Mouse (Mus musculus): Measurements from ENCODE around the gene Sfn.

Sfn gene

DNA sequence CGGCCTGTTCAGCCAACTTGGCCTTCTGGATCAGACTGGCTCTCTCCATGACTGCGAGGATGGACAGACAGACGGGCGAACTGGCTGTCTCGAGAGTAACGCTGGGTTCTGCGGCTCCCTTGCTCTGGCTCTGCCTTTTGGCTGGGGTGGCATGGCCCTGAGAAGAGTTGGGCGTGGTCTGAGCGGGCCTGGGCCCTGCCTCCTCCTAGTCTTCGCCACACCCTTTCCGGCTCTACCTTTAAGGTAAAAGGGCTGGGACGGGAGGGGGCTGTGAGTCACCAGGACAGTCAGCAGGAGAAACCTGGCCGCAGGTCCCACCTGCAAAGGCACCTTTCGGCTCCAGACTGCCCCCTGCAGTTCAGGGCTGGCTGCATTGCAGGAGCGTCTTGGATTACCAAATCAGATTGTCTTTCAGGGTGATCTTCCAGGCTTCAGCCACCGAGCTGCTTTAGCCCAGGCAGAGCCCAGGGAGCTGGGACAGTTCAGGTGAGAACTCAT, at the start of gene Sfn:
Gene Sfn (minus strand): TSS at position 448 of the 498 bp plus-strand sequence.
- in situ Hi-C loops (cut with MboI, MseI): no loop called here

GRCm38 (mm10) chr4:133651445-133651844, 49.5 kb upstream of the Sfn start:
- in situ Hi-C loops (cut with MboI, MseI): loop anchor here (25.0 kb wide), 1 partner anchor 186 kb away; no protein-coding TSS in a partner anchor

GRCm38 (mm10) chr4:133649989-133650699, 48.2 kb upstream of the Sfn start, which contains the start of gene Zdhhc18:
TSS of gene Zdhhc18 (minus strand) at chr4:133650154.
- in situ Hi-C loops (cut with MboI, MseI): loop anchor here (10.0 to 25.0 kb wide), 2 partner anchors 55 to 187 kb away; no protein-coding TSS in a partner anchor

DNA sequence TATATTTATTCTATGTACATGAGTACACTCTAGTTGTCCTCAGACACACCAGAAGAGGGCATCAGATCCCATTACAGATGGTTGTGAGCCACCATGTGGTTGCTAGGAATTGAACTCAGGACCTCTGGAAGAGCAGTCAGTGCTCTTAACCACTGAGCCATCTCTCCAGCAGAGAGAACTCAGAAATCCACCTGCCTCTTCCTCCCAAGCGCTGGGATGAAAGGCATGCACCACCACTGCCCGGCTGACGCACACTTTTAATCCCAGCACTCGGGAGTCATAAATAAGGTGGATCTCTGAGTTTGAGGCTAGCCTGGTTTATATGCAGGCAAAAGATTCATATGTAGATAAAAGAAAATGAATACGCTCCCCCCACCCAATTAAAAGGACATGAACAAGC, 47.5 kb upstream of the Sfn start:
- in situ Hi-C loops (cut with MboI, MseI): loop anchor here (10.0 kb wide), 1 partner anchor 55 kb away; no protein-coding TSS in a partner anchor

DNA sequence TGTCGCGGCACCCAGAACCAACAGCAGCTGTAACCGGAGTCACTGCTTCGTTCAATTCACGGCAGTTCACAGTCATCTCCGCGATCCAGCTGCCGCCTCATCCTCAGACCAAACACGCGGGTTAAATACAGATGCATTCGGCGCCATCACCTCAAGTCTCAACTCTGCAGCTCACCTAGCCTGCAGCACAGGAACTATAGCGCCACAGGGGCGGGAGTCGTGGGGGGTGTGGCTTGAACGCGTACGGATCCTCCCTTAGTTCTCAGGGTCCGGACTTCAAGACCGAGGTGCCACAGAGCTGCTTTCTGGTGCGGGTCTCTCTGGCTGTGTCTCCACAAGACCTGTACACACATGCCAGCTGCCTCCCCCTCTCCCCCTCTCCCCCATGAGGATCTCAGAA, 43.7 kb upstream of the Sfn start:
- in situ Hi-C loops (cut with MboI, MseI): loop anchor here (10.0 kb wide), 1 partner anchor 51 kb away; no protein-coding TSS in a partner anchor

DNA sequence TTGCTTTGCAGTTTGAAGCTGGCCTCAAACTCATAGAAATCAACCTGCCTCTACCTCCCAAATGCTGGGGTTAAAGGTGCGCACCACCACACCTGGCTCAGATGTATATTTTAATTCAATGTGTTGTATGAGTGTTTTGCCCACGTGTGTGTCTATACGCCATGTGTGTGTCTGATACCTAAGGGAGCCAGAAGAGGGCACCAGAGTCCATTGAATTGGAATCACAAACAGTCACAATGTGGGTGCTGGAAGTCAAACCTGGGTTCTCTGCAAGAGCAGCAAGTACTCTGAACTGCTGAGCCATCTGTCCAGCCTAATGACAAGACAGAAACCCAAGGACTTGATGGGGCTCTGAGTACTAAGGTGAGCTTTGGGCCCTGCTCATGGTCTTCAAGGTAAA, 43.2 kb upstream of the Sfn start:
- in situ Hi-C loops (cut with MboI, MseI): loop anchor here (10.0 kb wide), 1 partner anchor 50 kb away; no protein-coding TSS in a partner anchor

DNA sequence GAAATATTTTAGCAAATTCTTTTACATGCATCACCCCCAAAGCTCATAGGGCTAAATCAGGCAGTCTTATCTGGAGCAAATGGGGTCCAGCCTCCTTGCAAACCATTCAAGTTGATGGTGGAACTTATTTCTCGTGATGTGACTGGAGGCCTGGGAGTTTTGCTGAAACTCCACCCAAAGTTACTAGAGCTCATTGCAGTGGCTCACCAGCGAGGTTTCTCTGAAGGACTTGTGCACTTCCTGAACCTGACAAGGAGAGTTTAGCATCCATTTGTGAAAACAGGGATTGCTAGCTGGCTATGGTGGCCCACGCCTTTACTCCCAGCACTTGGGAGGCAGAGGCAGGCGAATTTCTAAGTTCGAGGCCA, 32.1 kb upstream of the Sfn start:
- in situ Hi-C loops (cut with MboI, MseI): loop anchor here (10.0 kb wide), 1 partner anchor 1801 kb away; the partner anchor contains the start of gene Rcan3

- in situ Hi-C loops (cut with MboI, MseI): loop anchor here (10.0 kb wide), 1 partner anchor 1801 kb away; the partner anchor contains the start of gene Rcan3
These were observed 31.5 kb upstream of the Sfn start for GRCm38 (mm10) chr4:133633332-133634042.

GRCm38 (mm10) chr4:133632483-133633327, 30.7 kb upstream of the Sfn start:
- in situ Hi-C loops (cut with MboI, MseI): loop anchor here (10.0 kb wide), 1 partner anchor 1802 kb away; the partner anchor contains the start of gene Rcan3

- in situ Hi-C loops (cut with MboI, MseI): loop anchor here (10.0 kb wide), 1 partner anchor 1803 kb away; the partner anchor contains the start of gene Rcan3
These were observed 29.9 kb upstream of the Sfn start for GRCm38 (mm10) chr4:133631769-133632411.

DNA sequence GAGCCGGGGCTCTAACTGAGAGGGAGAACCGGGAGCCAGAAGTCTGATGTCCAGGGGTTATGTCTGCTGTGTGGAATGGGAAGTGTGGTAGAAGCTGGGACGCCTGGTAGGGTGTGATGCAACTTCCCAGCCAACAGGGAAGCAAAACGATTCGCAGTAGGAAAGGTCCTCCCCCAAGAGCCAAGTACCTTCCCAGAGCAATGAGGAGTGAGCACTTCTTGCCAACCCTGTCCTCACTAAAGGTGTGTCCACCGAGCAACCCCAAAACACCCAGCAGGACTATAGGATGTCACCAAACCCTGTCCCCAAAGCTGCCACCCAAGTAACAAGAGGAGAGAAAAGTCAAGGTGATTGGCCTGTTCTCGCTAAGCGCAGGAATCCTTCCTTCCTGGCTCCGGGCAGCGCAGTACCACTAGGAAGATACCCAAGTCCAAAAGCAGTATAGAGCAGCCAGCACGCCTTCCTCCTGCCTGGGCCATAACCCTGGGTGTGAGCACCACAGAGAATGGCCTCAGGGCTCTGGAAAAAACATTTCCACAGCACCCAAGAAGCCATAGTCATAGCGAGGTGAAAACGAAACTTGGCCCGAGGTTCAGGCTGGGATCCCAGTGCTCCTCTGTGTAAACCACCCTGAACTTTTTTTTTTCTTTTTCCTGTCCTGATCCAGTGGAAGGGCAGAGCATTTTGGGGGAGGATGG, 29.3 kb upstream of the Sfn start:
- in situ Hi-C loops (cut with MboI, MseI): loop anchor here (10.0 kb wide), 1 partner anchor 1804 kb away; the partner anchor contains the start of gene Rcan3

GRCm38 (mm10) chr4:133630326-133630920, 28.5 kb upstream of the Sfn start:
- in situ Hi-C loops (cut with MboI, MseI): loop anchor here (10.0 kb wide), 1 partner anchor 1804 kb away; the partner anchor contains the start of gene Rcan3

DNA sequence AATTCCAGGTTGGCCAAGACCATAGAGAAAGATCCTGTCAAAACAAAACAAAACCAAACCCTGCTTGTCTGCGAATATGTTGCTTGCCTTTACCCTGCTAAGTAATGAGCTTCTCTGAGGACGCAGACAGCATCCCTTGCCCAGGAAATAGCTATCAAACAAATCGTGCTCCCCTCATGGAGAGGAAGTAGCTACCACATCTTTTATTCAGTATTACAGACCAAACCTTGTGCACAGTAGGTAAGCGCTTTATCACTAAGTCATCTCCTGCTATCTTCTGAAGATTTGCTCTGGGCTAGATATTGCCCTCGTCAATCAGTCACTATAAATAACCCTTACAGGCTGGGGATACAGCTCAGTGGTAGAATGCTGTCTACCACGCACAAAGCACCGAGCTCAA, 27.2 kb upstream of the Sfn start:
- in situ Hi-C loops (cut with MboI, MseI): loop anchor here (10.0 kb wide), 1 partner anchor 496 kb away; the partner anchor contains the start of gene Sh3bgrl3

DNA sequence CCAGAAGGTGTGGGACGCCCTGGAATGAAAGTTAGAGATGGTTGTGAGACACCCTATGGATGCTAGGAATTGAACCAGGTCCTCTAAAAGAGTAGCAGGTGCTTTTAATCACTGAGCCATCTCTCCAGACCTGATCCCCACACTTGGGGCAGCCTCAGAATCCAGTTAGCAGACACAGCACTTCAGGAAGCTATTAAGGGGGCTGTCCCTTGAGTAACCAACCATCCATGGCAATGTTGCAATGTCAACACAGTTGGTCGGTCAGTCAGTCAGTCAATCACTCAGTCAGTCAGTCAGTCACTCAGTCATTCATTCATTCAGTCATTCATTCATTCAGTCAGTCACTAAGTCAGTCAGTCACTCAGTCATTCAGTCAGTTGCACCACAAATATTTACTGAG, 26.5 kb upstream of the Sfn start:
- in situ Hi-C loops (cut with MboI, MseI): loop anchor here (10.0 kb wide), 1 partner anchor 496 kb away; the partner anchor contains the start of gene Sh3bgrl3

- in situ Hi-C loops (cut with MboI, MseI): loop anchor here (10.0 kb wide), 1 partner anchor 498 kb away; the partner anchor contains the start of gene Sh3bgrl3
These were observed 25.1 kb upstream of the Sfn start for GRCm38 (mm10) chr4:133627039-133627438.

GRCm38 (mm10) chr4:133626621-133627020, 24.7 kb upstream of the Sfn start:
- in situ Hi-C loops (cut with MboI, MseI): loop anchor here (10.0 kb wide), 1 partner anchor 498 kb away; the partner anchor contains the start of gene Sh3bgrl3

DNA sequence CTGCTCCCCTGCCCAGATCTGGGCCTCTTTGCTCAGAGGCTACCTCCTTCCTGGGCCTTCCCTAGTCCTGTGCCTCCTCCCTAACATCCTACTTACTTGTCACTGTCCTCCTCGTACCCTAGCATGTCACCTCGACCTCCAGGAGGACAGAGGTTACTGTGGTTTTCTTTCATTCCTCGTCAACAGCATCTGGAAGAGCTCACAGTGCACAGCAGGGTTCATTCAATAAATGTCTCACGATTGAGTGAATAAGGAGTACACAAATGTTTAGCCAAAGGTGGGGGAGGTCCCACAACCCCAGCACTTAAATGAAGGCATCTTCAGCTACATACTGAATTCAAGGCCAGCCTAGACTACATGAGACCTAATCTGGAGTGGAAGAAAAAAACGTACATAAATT, 24.3 kb upstream of the Sfn start:
- in situ Hi-C loops (cut with MboI, MseI): loop anchor here (10.0 kb wide), 1 partner anchor 499 kb away; the partner anchor contains the start of gene Sh3bgrl3

- in situ Hi-C loops (cut with MboI, MseI): loop anchor here (10.0 kb wide), 1 partner anchor 499 kb away; the partner anchor contains the start of gene Sh3bgrl3
These were observed 23.7 kb upstream of the Sfn start for GRCm38 (mm10) chr4:133625621-133626071.

DNA sequence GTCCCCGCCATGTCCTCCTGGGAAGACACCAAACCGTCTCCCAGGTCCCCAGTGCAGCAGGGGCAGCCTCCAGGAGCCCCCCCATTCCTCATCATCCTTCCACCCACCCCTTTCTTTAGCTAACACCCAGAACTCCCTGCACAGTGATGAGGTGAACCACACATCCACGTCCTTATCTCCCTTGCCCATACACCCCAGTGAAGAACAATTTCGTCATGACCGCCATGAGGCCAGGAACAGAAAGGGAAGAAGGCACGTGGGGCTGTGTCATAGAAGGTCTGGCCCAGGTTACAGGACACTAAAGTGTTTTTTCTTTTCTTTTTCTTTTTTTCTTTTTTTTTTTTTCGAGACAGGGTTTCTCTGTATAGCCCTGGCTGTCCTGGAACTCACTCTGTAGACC, 22.9 kb upstream of the Sfn start:
- in situ Hi-C loops (cut with MboI, MseI): loop anchor here (10.0 kb wide), 1 partner anchor 500 kb away; the partner anchor contains the start of gene Sh3bgrl3

Measured in regulatory T cell (primary cell).